Mouse (Mus musculus): ENCODE data around the gene Igsf21.

- TF ChIP-seq CTCF (IDR thresholded peaks at IDR 0.05; ENCODE audit: extremely low read depth, insufficient read depth, low read length), result no peak
- TF ChIP-seq POLR2A (IDR thresholded peaks at IDR 0.05; ENCODE audit: extremely low read depth, insufficient read depth, low read length), result no peak
Measured at GRCm38 (mm10) chr4:140000911-140001310, 245.7 kb downstream of the Igsf21 start.

Measured in cortical plate, adult 2 months (tissue).